Comparison of ENCODE assay signal across 7 mouse cellular contexts in the genomic region with DNA sequence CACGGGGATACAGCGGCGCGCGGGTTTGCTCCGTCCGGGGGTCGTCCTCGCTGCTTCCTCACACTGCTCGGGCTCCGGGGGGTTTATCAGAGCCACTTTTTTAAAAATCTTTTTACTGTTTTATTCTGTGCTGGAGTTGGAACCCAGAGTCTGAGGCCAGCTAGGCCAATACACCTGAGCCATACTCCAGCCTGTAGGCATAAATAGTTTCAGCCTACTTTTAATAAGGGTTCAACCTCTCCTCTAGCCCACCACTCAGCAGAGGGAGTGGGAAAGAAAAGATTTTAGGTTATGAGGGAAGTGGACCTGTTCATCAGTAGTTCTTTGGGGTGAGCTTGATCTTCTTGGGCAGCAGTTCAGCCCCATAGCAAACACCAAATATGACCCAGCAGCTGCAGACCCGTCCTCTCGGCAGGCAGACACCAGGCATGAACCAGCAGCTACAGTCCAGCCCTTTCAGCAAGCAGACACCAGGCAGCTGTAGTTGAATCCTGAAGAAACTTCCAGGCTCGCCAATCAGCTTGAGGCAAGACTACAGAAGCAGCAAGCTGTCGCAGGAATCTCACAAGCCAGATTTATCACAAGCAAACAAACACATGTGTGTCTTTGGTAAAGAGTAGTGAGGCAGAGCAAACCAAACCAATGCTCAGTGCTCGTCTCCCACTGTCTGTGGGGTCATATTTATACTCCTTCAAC. TPM values are rescaled to one million over a fixed set of nuclear protein-coding genes. Genes with fewer than 3 reads are reported as not detected.
DNase-seq lines count a peak whose midpoint lies in the region; ATAC-seq and TF ChIP-seq lines count a peak whose summit lies in the region.

A gene (minus strand): TSS at position 51 of the 696 bp plus-strand sequence.

- H3K9me3 ChIP-seq in forebrain, embryonic 16.5 days (ENCODE audit: control insufficient read depth, low read length): no peaks in the 10 kb centered on the region

- H3K36me3 ChIP-seq in forebrain, embryonic 16.5 days (ENCODE audit: control insufficient read depth, insufficient read depth): no peaks in the 10 kb centered on the region

- ATAC-seq in forebrain, embryonic 16.5 days: no peak
- ATAC-seq in megakaryocyte progenitor cell, adult 5-6 weeks (replicated peaks; ENCODE audit: poor library complexity): no peak

- H3K4me2 ChIP-seq in forebrain, embryonic 16.5 days (ENCODE audit: low read length): no peak within 1 kb of the TSS

- WGBS in bone marrow, adult 2 months: 89% methylated on average over 16 of the region's 16 CpGs
- WGBS in forebrain, embryonic 16.5 days: 72% methylated on average over 15 of the region's 16 CpGs

- TF ChIP-seq POLR2A in bone marrow, adult 2 months (IDR thresholded peaks at IDR 0.05; ENCODE audit: borderline replicate concordance, control insufficient read depth, low read depth, low read length): no peak

- no peak within 1 kb of the TSS for H3K27ac ChIP-seq in bone marrow, adult 2 months (ENCODE audit: control insufficient read depth, insufficient read depth, low read depth, low read length, poor library complexity)
- H3K27ac ChIP-seq in forebrain, embryonic 16.5 days (ENCODE audit: low read length): no peak within 1 kb of the TSS

- TF ChIP-seq CTCF in bone marrow, adult 2 months (IDR thresholded peaks at IDR 0.05; ENCODE audit: control insufficient read depth, insufficient read depth, low read length): no peak

- no peaks in the 10 kb centered on the region for H3K27me3 ChIP-seq in forebrain, embryonic 16.5 days (replicated peaks; ENCODE audit: control insufficient read depth, insufficient read depth, low read length)

- H3K4me1 ChIP-seq in bone marrow, adult 2 months (ENCODE audit: control insufficient read depth, insufficient read depth, low read length): no peaks in the 10 kb centered on the region; the same call in none of the 2 replicates
- H3K4me1 ChIP-seq in forebrain, embryonic 16.5 days (replicated peaks; ENCODE audit: control insufficient read depth, insufficient read depth, low read length): peaks cover 2% of the 10 kb centered on the region; the same call in 1 of the 2 replicates

- no peak within 1 kb of the TSS for H3K9ac ChIP-seq in forebrain, embryonic 16.5 days (replicated peaks; ENCODE audit: low read depth, low read length)

- DNase-seq in left cerebral cortex, postnatal 4 days: no peak
- no peak for DNase-seq in left cerebral cortex, adult 11 months (ENCODE audit: low spot score)
- no peak for DNase-seq in embryo, embryonic 10.5 days (ENCODE audit: low spot score)
- no peak for DNase-seq in retina, embryonic 14.5 days (ENCODE audit: low spot score)

- H3K4me3 ChIP-seq in bone marrow, adult 2 months (replicated peaks; ENCODE audit: control insufficient read depth, low read depth, low read length): no peak within 1 kb of the TSS
- H3K4me3 ChIP-seq in forebrain, embryonic 16.5 days (replicated peaks; ENCODE audit: low read length): no peak within 1 kb of the TSS

- intact Hi-C loops in left cerebral cortex, postnatal 4 days (cut with DNase I): no loop called here

RNA-seq across cellular contexts. Expression of the gene that starts here (rescaled TPM):
- total RNA-seq in left cerebral cortex, postnatal 4 days (2021): 10 to 100 TPM; 18.5 to 19.4 TPM
- 514 and 1,002 TPM in 2 replicates for polyA plus RNA-seq in bone marrow, adult 2 months (2011; ENCODE audit: insufficient read depth, insufficient read length, low replicate concordance, missing spikeins)
- polyA plus RNA-seq in forebrain, embryonic 16.5 days (2015; fragmentation: Nextera tagmentation; extraction: Ambion mirVana): 16.5 and 25.7 TPM in 2 replicates
- total RNA-seq in megakaryocyte progenitor cell, adult 5-6 weeks (2015): 58.7 and 76.6 TPM in 2 replicates
- total RNA-seq in megakaryocyte progenitor cell, adult 5-6 weeks (2017): 68.3 and 86.8 TPM in 2 replicates

Comparison
In these comparisons a context has a peak if more than half of its experiments do, and no peak if none do; other contexts are left out.
1. RNA of the gene that starts here (polyA plus RNA-seq): 514 to 1,002 TPM in bone marrow, adult 2 months; 16.5 to 25.7 TPM in forebrain, embryonic 16.5 days; every median in the first group is over 10 times any median in the second.